Mouse (Mus musculus): ENCODE data around the gene Tbce.

GRCm38 (mm10) chr13:13954931-13955330 is 84.5 kb downstream of the Tbce start:
- TF ChIP-seq CTCF (IDR thresholded peaks at IDR 0.05; ENCODE audit: insufficient read depth, low read depth, low read length), result no peak
- TF ChIP-seq POLR2A (IDR thresholded peaks at IDR 0.05; ENCODE audit: insufficient read depth, low read depth, low read length), result no peak
